Mouse (Mus musculus) ES-E14 (cell line): ENCODE data around the gene Smco3. TPM values are rescaled to one million over a fixed set of nuclear protein-coding genes. Genes with fewer than 3 reads are reported as not detected.
"Not testable (repeated sequence)": the region's sequence is repeated elsewhere in the genome, so short reads cannot be mapped to it uniquely, and the experiment has no call there.

Experiments
- DNase-seq: peaks from one replicate; pipeline ENCODE4 v3.0.0-alpha.2; 2013; ENCODE audit warnings: low read depth, low spot score
- H3K27ac ChIP-seq: 2 replicates; pipeline ENCODE4 v1.5.1; 2012; ENCODE audit warnings: low read depth, mild to moderate bottlenecking, low read length, moderate library complexity, mixed read lengths; ENCODE audit not compliant: poor library complexity, insufficient read depth, severe bottlenecking
- H3K36me3 ChIP-seq: 2 replicates; pipeline ENCODE4 v1.6.1; 2012; ENCODE audit warnings: mild to moderate bottlenecking, low read length, moderate library complexity, mixed read lengths; ENCODE audit not compliant: control insufficient read depth, poor library complexity, insufficient read depth, severe bottlenecking
- H3K4me1 ChIP-seq, 2 experiments: fragments of 150-350 bp in 1 of 2; sonication (generic) in 1 of 2; 2 replicates each; pipeline ENCODE4 v1.6.1; 2012; ENCODE audit warnings: low read length in 2 of 2, mild to moderate bottlenecking in 1 of 2, mixed read lengths in 1 of 2; ENCODE audit not compliant: control insufficient read depth in 2 of 2, insufficient read depth in 2 of 2, poor library complexity in 1 of 2
- H3K4me3 ChIP-seq, 2 experiments: fragments of 150-350 bp in 1 of 2; sonication (generic) in 1 of 2; 2 replicates each; pipeline ENCODE4 v1.5.1; 2012; ENCODE audit warnings: low read length in 2 of 2, low read depth in 1 of 2, mild to moderate bottlenecking in 1 of 2, mixed read lengths in 1 of 2; ENCODE audit not compliant: insufficient read depth in 1 of 2, poor library complexity in 1 of 2, severe bottlenecking in 1 of 2
- H3K9ac ChIP-seq: 2 replicates; pipeline ENCODE4 v1.6.1; 2012; ENCODE audit warnings: low read depth, mild to moderate bottlenecking, low read length, mixed read lengths; ENCODE audit not compliant: poor library complexity, insufficient read depth, severe bottlenecking
- H3K9me3 ChIP-seq: fragments of 150-350 bp; sonication (generic); 2 replicates; pipeline ENCODE4 v1.6.1; 2012; ENCODE audit warnings: low read depth, mild to moderate bottlenecking, low read length; ENCODE audit not compliant: control insufficient read depth, insufficient read depth
- CHD2 ChIP-seq: IDR thresholded peaks from 2 replicates; pipeline ENCODE4 v1.6.1; 2014; ENCODE audit warnings: mild to moderate bottlenecking, low read depth, low read length, inconsistent platforms
- HCFC1 ChIP-seq: IDR thresholded peaks from 2 replicates; pipeline ENCODE4 v1.6.1; 2012; ENCODE audit warnings: low read length, inconsistent platforms, borderline replicate concordance; ENCODE audit not compliant: insufficient read depth
- MAFK ChIP-seq: IDR thresholded peaks from 2 replicates; pipeline ENCODE4 v1.6.1; 2014; ENCODE audit warnings: mild to moderate bottlenecking, low read depth, low read length, inconsistent platforms; ENCODE audit not compliant: insufficient read depth
- ZC3H11A ChIP-seq: IDR thresholded peaks from 2 replicates; pipeline ENCODE4 v1.6.1; 2012; ENCODE audit warnings: low read depth, mild to moderate bottlenecking, inconsistent platforms, low read length, borderline replicate concordance
- ZNF384 ChIP-seq: IDR thresholded peaks from 2 replicates; pipeline ENCODE4 v1.6.1; 2012; ENCODE audit warnings: low read depth, low read length, inconsistent platforms
- in situ Hi-C, 2 experiments: fragments of 600-800 bp; cut with MboI; formaldehyde crosslinking; loops; one replicate each; pipeline ENCODE4 v1.15.1; 2025; ENCODE audit warnings: low sequenced_read_pairs in 2 of 2, inconsistent platforms in 1 of 2; ENCODE audit not compliant: unreplicated experiment in 2 of 2
- total RNA-seq: library from RNA; depleted of rRNA; stranded (reverse); fragments of 300-350 nt; gene quantifications from 2 replicates; pipeline ENCODE4 v1.2.3, GENCODE M21; 2012; rRNA removed

The Smco3 gene
- total RNA-seq: not detected in 2 replicates

DNA sequence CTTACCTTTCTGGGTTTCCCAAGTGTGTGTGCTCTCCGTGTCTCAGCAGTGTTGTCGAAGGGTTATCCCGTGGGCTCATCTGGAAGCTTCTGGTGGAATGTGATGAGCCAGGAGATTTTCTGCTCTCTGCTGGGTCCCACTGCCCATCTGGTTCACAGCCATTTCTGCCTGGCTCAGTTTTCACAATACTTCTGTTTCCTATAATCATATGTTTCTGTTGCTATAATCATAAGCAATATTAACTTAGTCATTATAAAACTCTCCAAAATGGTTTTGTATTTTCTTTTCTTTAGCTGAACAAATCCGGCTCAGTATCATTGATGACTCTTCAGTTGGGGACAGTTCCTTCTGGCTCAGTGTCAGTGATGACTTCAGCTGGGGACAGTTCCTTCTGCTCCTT, at the start of gene Smco3:
TSS of gene Smco3 (minus strand) at position 101 of the 400 bp plus-strand sequence.
- no peak for TF ChIP-seq HCFC1
- TF ChIP-seq CHD2: no peak
- TF ChIP-seq MAFK: no peak
- no peak for TF ChIP-seq ZC3H11A
- no peak for TF ChIP-seq ZNF384
- Histone ChIP-seq H3K27ac (no peak within 1 kb of the TSS), H3K9ac (no peak within 1 kb of the TSS), H3K4me1 (no peaks in the 10 kb centered on the region), H3K9me3 (no peaks in the 10 kb centered on the region), H3K36me3 (no peaks in the 10 kb centered on the region), H3K4me3 (no peak within 1 kb of the TSS)
- no peak for DNase-seq
- in situ Hi-C loops: no loop called here

DNA sequence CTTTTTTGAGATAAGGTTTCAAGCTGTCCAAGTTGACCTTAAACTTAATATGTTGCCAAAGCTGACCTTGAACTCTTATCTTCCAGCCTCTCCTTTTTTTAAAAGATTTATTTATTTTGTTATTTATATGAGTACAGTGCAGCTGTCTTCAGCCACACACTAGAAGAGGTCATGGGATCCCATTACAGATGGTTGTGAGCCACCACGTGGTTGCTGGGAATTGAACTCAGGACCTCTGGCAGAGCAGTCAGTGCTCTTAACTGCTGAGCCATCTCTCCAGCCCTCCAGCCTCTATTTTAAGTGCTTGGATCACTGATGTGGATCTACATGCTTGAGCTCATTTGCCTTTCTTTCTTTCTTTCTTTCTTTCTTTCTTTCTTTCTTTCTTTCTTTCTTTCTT, 49.5 kb upstream of the Smco3 start:
- H3K36me3 ChIP-seq, H3K9ac ChIP-seq, in situ Hi-C loops, H3K4me3 ChIP-seq, H3K4me1 ChIP-seq, H3K27ac ChIP-seq, H3K9me3 ChIP-seq, DNase-seq: not testable (repeated sequence)

DNA sequence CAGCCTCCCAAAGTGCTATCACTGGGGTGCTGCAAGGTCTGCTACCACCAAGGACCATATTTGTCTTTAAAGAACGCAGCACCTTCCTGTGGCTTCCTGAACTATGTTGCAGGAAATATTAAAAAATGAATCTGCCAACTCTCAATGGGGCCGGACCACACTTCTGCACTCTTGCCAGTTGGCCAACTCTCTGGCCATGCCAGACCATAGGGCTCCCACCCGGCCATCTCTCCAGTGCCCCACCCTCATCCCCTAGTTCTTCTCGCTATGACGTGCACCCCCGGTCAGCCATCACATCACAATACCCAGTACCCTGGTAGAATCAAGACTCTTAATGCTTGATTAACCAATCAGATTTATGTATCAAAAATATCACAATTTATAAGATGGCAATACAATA, 48.7 kb upstream of the Smco3 start:
- TF ChIP-seq CHD2 (no peak), HCFC1 (no peak), ZNF384 (no peak), MAFK (no peak), ZC3H11A (no peak)
- H3K4me1 ChIP-seq: no peaks in the 10 kb centered on the region
- H3K27ac ChIP-seq: no peak overlapping the region
- in situ Hi-C loops: no loop called here
- no peaks in the 10 kb centered on the region for H3K36me3 ChIP-seq
- H3K9me3 ChIP-seq: no peaks in the 10 kb centered on the region
- no peak for DNase-seq
- no peak overlapping the region for H3K4me3 ChIP-seq
- H3K9ac ChIP-seq: no peak overlapping the region

DNA sequence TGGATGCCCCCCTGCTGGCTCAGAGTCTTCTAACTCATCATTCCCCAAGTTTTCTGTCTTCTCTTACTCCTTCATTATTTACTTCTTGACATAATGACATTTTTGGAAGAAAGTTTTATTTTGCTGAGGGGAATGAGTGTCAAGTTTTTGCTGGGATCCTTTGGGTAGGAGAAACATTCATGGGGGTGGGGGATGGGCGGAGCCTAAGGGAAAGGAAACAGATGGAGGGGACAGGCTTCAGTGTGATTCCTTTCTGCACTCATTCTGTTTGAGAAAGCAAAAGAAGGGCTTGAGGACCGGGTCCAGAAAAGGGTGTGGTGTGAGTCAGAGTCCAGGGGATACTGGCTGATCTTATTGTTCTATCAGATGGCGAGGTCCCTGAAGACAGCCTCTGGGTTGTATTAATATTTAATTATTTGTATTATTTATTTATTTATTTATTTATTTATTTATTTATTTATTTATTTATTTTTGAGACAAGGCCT, 48.2 kb upstream of the Smco3 start:
- H3K36me3 ChIP-seq: no peaks in the 10 kb centered on the region
- DNase-seq: no peak

DNA sequence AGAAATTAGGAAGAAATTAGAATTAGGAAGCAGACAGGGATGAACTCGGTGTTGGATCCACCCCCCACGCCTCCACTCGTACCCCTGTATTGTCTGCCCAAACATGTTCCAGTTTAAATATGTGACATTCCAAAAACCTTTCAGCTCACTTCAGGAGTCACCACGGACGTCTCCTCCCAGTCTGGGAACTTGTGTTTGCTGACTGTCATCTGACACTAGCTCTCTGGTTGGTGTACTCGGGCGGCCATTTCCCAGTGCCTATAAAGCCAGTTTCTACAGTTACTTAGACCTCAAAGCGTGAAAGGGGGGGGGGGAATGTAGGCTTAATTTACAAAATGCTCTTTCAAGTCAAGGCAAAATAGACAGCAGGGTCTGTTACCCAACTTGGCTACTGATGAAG, 46.4 kb upstream of the Smco3 start:
- TF ChIP-seq CHD2 (no peak), MAFK (no peak), ZC3H11A (no peak), ZNF384 (no peak), HCFC1 (no peak)
- in situ Hi-C loops: no loop called here
- DNase-seq: no peak

More for the DNA sequence above, 48.2 kb upstream of the Smco3 start:
- H3K9me3 ChIP-seq: no peaks in the 10 kb centered on the region
- H3K4me1 ChIP-seq: no peaks in the 10 kb centered on the region
- no peak overlapping the region for H3K4me3 ChIP-seq
- no peak overlapping the region for H3K27ac ChIP-seq
- TF ChIP-seq MAFK (no peak), ZC3H11A (no peak), ZNF384 (no peak), HCFC1 (no peak), CHD2 (no peak)
- in situ Hi-C loops: no loop called here
- no peak overlapping the region for H3K9ac ChIP-seq

More for the DNA sequence above, 46.4 kb upstream of the Smco3 start:
- no peaks in the 10 kb centered on the region for H3K36me3 ChIP-seq
- H3K4me1 ChIP-seq: no peaks in the 10 kb centered on the region
- no peaks in the 10 kb centered on the region for H3K9me3 ChIP-seq
- no peak overlapping the region for H3K9ac ChIP-seq
- no peak overlapping the region for H3K27ac ChIP-seq
- no peak overlapping the region for H3K4me3 ChIP-seq
